Mouse (Mus musculus) ES-Bruce4 (cell line): ENCODE data around the gene Zfyve16.

Source experiments
- CTCF ChIP-seq: IDR thresholded peaks from one replicate; pipeline ENCODE4 v1.8.1; 2011; ENCODE audit warnings: low read depth, low read length
- EP300 ChIP-seq: IDR thresholded peaks from 2 replicates; pipeline ENCODE4 v1.6.1; 2011; ENCODE audit warnings: low read depth, low read length; ENCODE audit not compliant: insufficient read depth

DNA sequence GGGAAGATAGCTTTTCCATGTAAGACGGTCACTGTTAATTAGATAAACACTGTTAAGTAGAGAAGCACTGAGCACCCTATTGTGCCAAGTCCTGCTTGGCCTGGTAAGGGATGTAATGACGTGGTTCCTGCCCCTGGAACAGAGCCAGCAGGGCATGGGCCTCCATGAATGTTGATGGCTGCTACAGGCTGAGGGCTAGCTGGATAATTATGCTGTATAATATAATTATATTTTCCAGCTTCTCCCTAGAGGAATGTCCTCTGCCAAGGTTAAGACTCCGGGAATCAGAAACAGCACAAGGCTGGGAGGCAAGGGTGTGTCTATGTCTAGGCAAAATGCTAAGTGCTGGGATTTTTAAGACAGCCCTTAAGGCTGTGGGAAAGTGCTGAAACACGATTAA lies 39.9 kb downstream of the Zfyve16 start:
- no peak for TF ChIP-seq CTCF
- TF ChIP-seq EP300 = no peak
